Mouse (Mus musculus) bone marrow macrophage, adult 2 months (primary cell): Measurements from ENCODE around the gene Klhl36.

Experiments
- CTCF ChIP-seq: IDR thresholded peaks from 2 replicates; pipeline ENCODE4 v1.5.1; 2012; ENCODE audit warnings: low read depth, mild to moderate bottlenecking, low read length, moderate library complexity
- POLR2A ChIP-seq: IDR thresholded peaks from 2 replicates; pipeline ENCODE4 v1.6.1; 2012; ENCODE audit warnings: mild to moderate bottlenecking, low read depth, low read length, borderline replicate concordance

DNA sequence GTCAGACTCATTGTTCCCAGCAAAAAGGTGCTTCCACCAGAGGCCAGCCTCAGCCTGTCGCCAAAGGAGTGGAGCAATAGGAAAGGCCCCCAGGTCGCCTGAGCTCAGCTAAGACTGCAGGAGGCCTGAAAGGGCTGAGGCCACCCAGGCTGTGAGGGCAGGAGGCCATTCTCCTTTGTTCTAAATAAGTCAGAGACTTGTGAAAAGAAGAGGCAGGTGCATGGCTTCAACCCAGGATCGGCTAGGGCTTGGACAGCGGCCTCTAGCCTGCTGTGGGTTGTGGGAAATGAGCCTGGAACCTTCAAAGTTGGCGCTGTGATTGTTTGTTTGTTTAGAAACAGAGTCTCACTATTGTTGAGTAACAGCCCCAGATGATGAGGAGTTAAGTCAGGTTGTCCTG is 8.0 kb upstream of the Klhl36 start:
- no peak for TF ChIP-seq CTCF
- TF ChIP-seq POLR2A = no peak
